Mouse (Mus musculus) thymus, adult 2 months (tissue): Measurements from ENCODE around the gene Pkd1l1. TPM values are rescaled to one million over a fixed set of nuclear protein-coding genes. Genes with fewer than 3 reads are reported as not detected.

Source experiments
- DNase-seq: peaks from one replicate; pipeline ENCODE4 v3.0.0; 2021
- H3K27ac ChIP-seq: fragments of 200-500 bp; 2 replicates; pipeline ENCODE4 v1.5.1; 2012; ENCODE audit warnings: low read length, control low read depth; ENCODE audit not compliant: control insufficient read depth, insufficient read depth
- H3K27me3 ChIP-seq: fragments of 200-500 bp; 2 replicates; pipeline ENCODE4 v1.6.1; 2012; ENCODE audit warnings: mild to moderate bottlenecking, low read length, moderate library complexity, mixed read lengths; ENCODE audit not compliant: control insufficient read depth, insufficient read depth
- H3K36me3 ChIP-seq: fragments of 200-500 bp; 2 replicates; pipeline ENCODE4 v1.6.1; 2012; ENCODE audit warnings: mild to moderate bottlenecking, low read length, moderate library complexity; ENCODE audit not compliant: control insufficient read depth, insufficient read depth
- H3K4me1 ChIP-seq: fragments of 200-500 bp; replicated peaks from 2 replicates; pipeline ENCODE4 v1.6.1; 2012; ENCODE audit warnings: low read length; ENCODE audit not compliant: control insufficient read depth, insufficient read depth
- H3K4me3 ChIP-seq: fragments of 200-500 bp; 2 replicates; pipeline ENCODE4 v1.5.1; 2012; ENCODE audit warnings: mild to moderate bottlenecking, low read length, control low read depth, moderate library complexity; ENCODE audit not compliant: control insufficient read depth, insufficient read depth
- CTCF ChIP-seq: fragments of 200-500 bp; IDR thresholded peaks from 2 replicates; pipeline ENCODE4 v1.5.1; 2012; ENCODE audit warnings: mild to moderate bottlenecking, control low read depth, low read length, moderate library complexity, borderline replicate concordance; ENCODE audit not compliant: control insufficient read depth, poor library complexity, insufficient read depth; ENCODE audit errors: extremely low read depth
- POLR2A ChIP-seq: fragments of 200-500 bp; IDR thresholded peaks from 2 replicates; pipeline ENCODE4 v1.6.1; 2012; ENCODE audit warnings: mild to moderate bottlenecking, low read length, control low read depth, moderate library complexity; ENCODE audit not compliant: control insufficient read depth, poor library complexity, insufficient read depth; ENCODE audit errors: extremely low read depth
- WGBS: fragments of 180-500 bp; shearing (Covaris S2); methylation state at CpG from one replicate; pipeline ENCODE4 v1.1.7; 2018; 5-methylcytosine and 5-hydroxymethylcytosine counted together
- polyA plus RNA-seq: library from polyadenylated mRNA; depleted of rRNA; stranded (reverse); fragments of >200 nt; gene quantifications from 2 replicates; pipeline ENCODE4 v1.2.3, GENCODE M21; 2012

Gene Pkd1l1
- polyA plus RNA-seq, 1 experiment, result 0.30 TPM

GRCm38 (mm10) chr11:8968094-8968493 lies 5.0 kb downstream of the Pkd1l1 start:
- TF ChIP-seq CTCF (no peak), POLR2A (no peak)
- DNase-seq, result no peak
- Histone ChIP-seq H3K36me3 (no peaks in the 10 kb centered on the region), H3K27me3 (no peaks in the 10 kb centered on the region), H3K27ac (no peak overlapping the region), H3K4me3 (no peak overlapping the region), H3K4me1 (no peaks in the 10 kb centered on the region)
- WGBS, result 98% methylated on average over 7 of the region's 7 CpGs

GRCm38 (mm10) chr11:8958572-8958971 lies 14.5 kb downstream of the Pkd1l1 start:
- TF ChIP-seq CTCF, result no peak
- no peak for TF ChIP-seq POLR2A
- no peak for DNase-seq
- no peak overlapping the region for H3K27ac ChIP-seq
- no peaks in the 10 kb centered on the region for H3K36me3 ChIP-seq
- WGBS, result 93% methylated on average over 10 of the region's 10 CpGs
- H3K4me3 ChIP-seq, result no peak overlapping the region
- H3K4me1 ChIP-seq, result no peaks in the 10 kb centered on the region
- no peaks in the 10 kb centered on the region for H3K27me3 ChIP-seq

GRCm38 (mm10) chr11:8958108-8958507 lies 15.0 kb downstream of the Pkd1l1 start:
- Histone ChIP-seq H3K27ac (no peak overlapping the region), H3K4me3 (no peak overlapping the region), H3K27me3 (no peaks in the 10 kb centered on the region), H3K36me3 (no peaks in the 10 kb centered on the region), H3K4me1 (no peaks in the 10 kb centered on the region)
- DNase-seq, result no peak
- no peak for TF ChIP-seq POLR2A
- no peak for TF ChIP-seq CTCF
- WGBS, result 93% methylated on average over 4 of the region's 4 CpGs

- Histone ChIP-seq H3K27ac (no peak overlapping the region), H3K36me3 (no peaks in the 10 kb centered on the region), H3K4me3 (no peak overlapping the region), H3K27me3 (no peaks in the 10 kb centered on the region), H3K4me1 (no peaks in the 10 kb centered on the region)
- DNase-seq, result no peak
- no peak for TF ChIP-seq POLR2A
- TF ChIP-seq CTCF, result peak; percentile 73; the same call in 1 of the 2 replicates
- 71% methylated on average over 6 of the region's 6 CpGs for WGBS
These were observed 16.0 kb downstream of the Pkd1l1 start for GRCm38 (mm10) chr11:8957023-8957422.

GRCm38 (mm10) chr11:8955678-8956077 lies 17.4 kb downstream of the Pkd1l1 start:
- TF ChIP-seq POLR2A (no peak), CTCF (no peak)
- no peak for DNase-seq
- 16% methylated on average over 1 of the region's 1 CpGs for WGBS

GRCm38 (mm10) chr11:8949765-8950430 lies 23.2 kb downstream of the Pkd1l1 start:
- no peaks in the 10 kb centered on the region for H3K4me1 ChIP-seq
- no peaks in the 10 kb centered on the region for H3K27me3 ChIP-seq
- DNase-seq, result no peak
- no peak overlapping the region for H3K27ac ChIP-seq
- WGBS, result 89% methylated on average over 6 of the region's 6 CpGs
- no peaks in the 10 kb centered on the region for H3K36me3 ChIP-seq
- no peak overlapping the region for H3K4me3 ChIP-seq
- no peak for TF ChIP-seq POLR2A
- TF ChIP-seq CTCF, result no peak

More at GRCm38 (mm10) chr11:8955678-8956077, 17.4 kb downstream of the Pkd1l1 start:
- no peaks in the 10 kb centered on the region for H3K36me3 ChIP-seq
- no peak overlapping the region for H3K27ac ChIP-seq
- no peaks in the 10 kb centered on the region for H3K27me3 ChIP-seq
- no peaks in the 10 kb centered on the region for H3K4me1 ChIP-seq
- H3K4me3 ChIP-seq, result no peak overlapping the region

- Histone ChIP-seq H3K36me3 (no peaks in the 10 kb centered on the region), H3K4me1 (no peaks in the 10 kb centered on the region), H3K27me3 (no peaks in the 10 kb centered on the region), H3K4me3 (no peak overlapping the region), H3K27ac (no peak overlapping the region)
- 66% methylated on average over 3 of the region's 3 CpGs for WGBS
- no peak for TF ChIP-seq CTCF
- no peak for TF ChIP-seq POLR2A
- no peak for DNase-seq
These were observed 24.2 kb downstream of the Pkd1l1 start for GRCm38 (mm10) chr11:8948871-8949270.
